Mouse (Mus musculus) frontal cortex, adult (tissue): ENCODE measurements around the gene Pitpna.

Source experiments
- ATAC-seq: cut with Nextera tagmentation; 2 replicates; pipeline ENCODE4 v1.9.2; 2017; ENCODE audit warnings: mild to moderate bottlenecking, moderate library complexity, mixed read lengths; ENCODE audit not compliant: low TSS enrichment

The Pitpna gene

GRCm38 (mm10) chr11:75657841-75658240, 69.9 kb downstream of the Pitpna start:
- ATAC-seq = no peak

- no peak for ATAC-seq
These were observed 70.4 kb downstream of the Pitpna start for GRCm38 (mm10) chr11:75658311-75658710.

GRCm38 (mm10) chr11:75658996-75659750, 71.3 kb downstream of the Pitpna start:
- no peak for ATAC-seq

GRCm38 (mm10) chr11:75660081-75660590, 72.2 kb downstream of the Pitpna start:
- no peak for ATAC-seq

GRCm38 (mm10) chr11:75660941-75661800, 73.3 kb downstream of the Pitpna start:
- peak; percentile 70; the same call in 1 of the 2 replicates for ATAC-seq

GRCm38 (mm10) chr11:75662131-75662530, 74.2 kb downstream of the Pitpna start:
- no peak for ATAC-seq

GRCm38 (mm10) chr11:75666296-75666695, 78.4 kb downstream of the Pitpna start:
- no peak for ATAC-seq

GRCm38 (mm10) chr11:75668621-75669020, 80.7 kb downstream of the Pitpna start:
- ATAC-seq = no peak

GRCm38 (mm10) chr11:75669176-75669852, 81.4 kb downstream of the Pitpna start:
- ATAC-seq = no peak

GRCm38 (mm10) chr11:75669853-75670200, 81.9 kb downstream of the Pitpna start:
- no peak for ATAC-seq

GRCm38 (mm10) chr11:75671426-75672180, 83.7 kb downstream of the Pitpna start:
- ATAC-seq = no peak

GRCm38 (mm10) chr11:75673411-75673810, 85.5 kb downstream of the Pitpna start:
- ATAC-seq = no peak

GRCm38 (mm10) chr11:75674875-75675274, 87.0 kb downstream of the Pitpna start:
- no peak for ATAC-seq

GRCm38 (mm10) chr11:75677881-75678746, 90.2 kb downstream of the Pitpna start:
- no peak for ATAC-seq
